In genomic region chr9:63398611-63399462, GRCm38 (mm10) we compare ENCODE assay signal across 8 mouse cellular contexts. TPM values are rescaled to one million over a fixed set of nuclear protein-coding genes. Genes with fewer than 3 reads are reported as not detected.
DNase-seq lines count a peak whose midpoint lies in the region; ATAC-seq lines count a peak whose summit lies in the region.

Gene 2300009A05Rik (minus strand): TSS chr9:63399246.

- H3K4me2 ChIP-seq in heart, embryonic 15.5 days: peak within 1 kb of the TSS; percentile 89
- H3K4me2 ChIP-seq in liver, embryonic 15.5 days: peak within 1 kb of the TSS; percentile 99
- peak within 1 kb of the TSS; percentile 92 for H3K4me2 ChIP-seq in neural tube, embryonic 12.5 days (replicated peaks)

- peak; percentile 90 for DNase-seq in c-Kit-negative CD71-positive TER-119-positive erythroid progenitor cells, embryonic 14.5 days (ENCODE audit: low read depth, low spot score)
- peak; percentile 86 for DNase-seq in forebrain, embryonic 10.5 days (ENCODE audit: extremely low spot score, low spot score)
- DNase-seq in kidney, postnatal 36 days: peak; percentile 96 to 98
- DNase-seq in telencephalon, adult 2 months (ENCODE audit: low read depth, low spot score): peak; percentile 83

- no peaks in the 10 kb centered on the region for H3K9me3 ChIP-seq in forebrain, embryonic 10.5 days
- H3K9me3 ChIP-seq in heart, embryonic 15.5 days (replicated peaks): no peaks in the 10 kb centered on the region
- no peaks in the 10 kb centered on the region for H3K9me3 ChIP-seq in liver, embryonic 15.5 days (replicated peaks)
- H3K9me3 ChIP-seq in neural tube, embryonic 12.5 days: no peaks in the 10 kb centered on the region

- peak within 1 kb of the TSS; percentile 77 for H3K9ac ChIP-seq in heart, embryonic 15.5 days
- peak within 1 kb of the TSS; percentile 85 for H3K9ac ChIP-seq in liver, embryonic 15.5 days
- peak within 1 kb of the TSS; percentile 84 for H3K9ac ChIP-seq in neural tube, embryonic 12.5 days

- ATAC-seq in CD4-positive, CD25-positive, alpha-beta regulatory T cell, adult 4 months: peak; percentile 87
- peak; percentile 99 for ATAC-seq in heart, embryonic 15.5 days (replicated peaks; ENCODE audit: insufficient number of reproducible peaks, insufficient read depth, low FRiP score, low read depth)
- ATAC-seq in liver, embryonic 15.5 days (ENCODE audit: insufficient read depth): peak; percentile 99
- ATAC-seq in neural tube, embryonic 12.5 days (ENCODE audit: low FRiP score, low read depth): peak; percentile 97

- under 1% methylated on average over 74 of the region's 74 CpGs for WGBS in forebrain, embryonic 10.5 days
- WGBS in heart, embryonic 15.5 days: under 1% methylated on average over 74 of the region's 74 CpGs
- under 1% methylated on average over 74 of the region's 74 CpGs for WGBS in liver, embryonic 15.5 days (ENCODE audit: insufficient replicate concordance)
- WGBS in neural tube, embryonic 12.5 days: under 1% methylated on average over 74 of the region's 74 CpGs

- H3K4me3 ChIP-seq in forebrain, embryonic 10.5 days: peak within 1 kb of the TSS; percentile 77
- peak within 1 kb of the TSS; percentile 68 for H3K4me3 ChIP-seq in heart, embryonic 15.5 days
- peak within 1 kb of the TSS; percentile 88 for H3K4me3 ChIP-seq in liver, embryonic 15.5 days (replicated peaks)
- peak within 1 kb of the TSS; percentile 92 for H3K4me3 ChIP-seq in neural tube, embryonic 12.5 days

- H3K36me3 ChIP-seq in forebrain, embryonic 10.5 days (replicated peaks): no peaks in the 10 kb centered on the region
- H3K36me3 ChIP-seq in heart, embryonic 15.5 days: no peaks in the 10 kb centered on the region
- H3K36me3 ChIP-seq in liver, embryonic 15.5 days (replicated peaks): no peaks in the 10 kb centered on the region
- H3K36me3 ChIP-seq in neural tube, embryonic 12.5 days: no peaks in the 10 kb centered on the region

- peak within 1 kb of the TSS; percentile 94 for H3K27ac ChIP-seq in forebrain, embryonic 10.5 days
- peak within 1 kb of the TSS; percentile 93 for H3K27ac ChIP-seq in heart, embryonic 15.5 days
- peak within 1 kb of the TSS; percentile 89 for H3K27ac ChIP-seq in liver, embryonic 15.5 days (replicated peaks)
- peak within 1 kb of the TSS; percentile 47 for H3K27ac ChIP-seq in neural tube, embryonic 12.5 days

- no peaks in the 10 kb centered on the region for H3K27me3 ChIP-seq in forebrain, embryonic 10.5 days (ENCODE audit: poor library complexity, severe bottlenecking)
- no peaks in the 10 kb centered on the region for H3K27me3 ChIP-seq in heart, embryonic 15.5 days
- no peaks in the 10 kb centered on the region for H3K27me3 ChIP-seq in liver, embryonic 15.5 days
- H3K27me3 ChIP-seq in neural tube, embryonic 12.5 days (replicated peaks): no peaks in the 10 kb centered on the region

- peaks cover 38% of the 10 kb centered on the region for H3K4me1 ChIP-seq in forebrain, embryonic 10.5 days
- H3K4me1 ChIP-seq in heart, embryonic 15.5 days (replicated peaks): peaks cover 18% of the 10 kb centered on the region
- peaks cover 29% of the 10 kb centered on the region for H3K4me1 ChIP-seq in liver, embryonic 15.5 days (replicated peaks)
- H3K4me1 ChIP-seq in neural tube, embryonic 12.5 days: 0 out of 2 replicates have a peak, but pooled peaks cover 8% of the 10 kb centered on the region

RNA-seq across cellular contexts. Expression of gene 2300009A05Rik, which starts in this region (rescaled TPM):
- 1 to 10 TPM; 3.4 to 9.1 TPM for polyA plus RNA-seq in CD4-positive, CD25-positive, alpha-beta regulatory T cell, adult 4 months (2017; shearing (Covaris generic))
- polyA plus RNA-seq in forebrain, embryonic 10.5 days (2016; fragmentation: Nextera tagmentation; extraction: Ambion mirVana): 39.4 and 40.5 TPM in 2 replicates
- 68.6 and 78.9 TPM in 2 replicates for polyA plus RNA-seq in heart, embryonic 15.5 days (2015; fragmentation: Nextera tagmentation; extraction: Ambion mirVana)
- 20.2 and 21.0 TPM in 2 replicates for polyA plus RNA-seq in liver, embryonic 15.5 days (2015; fragmentation: Nextera tagmentation; extraction: Ambion mirVana)
- 54.9 and 65.9 TPM in 2 replicates for polyA plus RNA-seq in neural tube, embryonic 12.5 days (2016; fragmentation: Nextera tagmentation; extraction: Ambion mirVana)

Comparison
In these comparisons a context has a peak if more than half of its experiments do, and no peak if none do; other contexts are left out.
1. Peak in every context shown above with its lines: DNase-seq, ATAC-seq, H3K4me3 ChIP-seq and H3K27ac ChIP-seq.